Mouse (Mus musculus): ENCODE results near the gene Hivep2. TPM values are rescaled to one million over a fixed set of nuclear protein-coding genes. Genes with fewer than 3 reads are reported as not detected.
A peak's percentile ranks its signal among the peaks of the same experiment; 100 is the strongest.

Gene Hivep2
- polyA plus RNA-seq, 1 experiment from 2014 or later = 4.6 TPM

GRCm38 (mm10) chr10:13946498-13946897 lies 19.4 kb upstream of the Hivep2 start:
- Histone ChIP-seq H3K9ac (replicated peaks; ENCODE audit: low read length) (no peak overlapping the region), H3K27ac (ENCODE audit: low read length) (no peak overlapping the region), H3K4me3 (ENCODE audit: low read length) (no peak overlapping the region), H3K27me3 (ENCODE audit: insufficient read depth, low read length) (no peaks in the 10 kb centered on the region), H3K36me3 (ENCODE audit: insufficient read depth, low read length) (no peaks in the 10 kb centered on the region), H3K4me2 (replicated peaks; ENCODE audit: low read depth, low read length) (no peak overlapping the region), H3K4me1 (ENCODE audit: insufficient read depth, low read length) (peaks cover 9% of the 10 kb centered on the region; the same call in 1 of the 2 replicates), H3K9me3 (ENCODE audit: low read length) (no peaks in the 10 kb centered on the region)
- whole genome bisulfite sequencing = 75% methylated on average over 7 of the region's 7 CpGs
- no peak for ATAC-seq (ENCODE audit: low FRiP score, low TSS enrichment)

- Histone ChIP-seq H3K9me3 (ENCODE audit: low read length) (no peaks in the 10 kb centered on the region), H3K4me1 (ENCODE audit: insufficient read depth, low read length) (no peaks in the 10 kb centered on the region), H3K27ac (ENCODE audit: low read length) (no peak overlapping the region), H3K9ac (replicated peaks; ENCODE audit: low read length) (no peak overlapping the region), H3K36me3 (ENCODE audit: insufficient read depth, low read length) (no peaks in the 10 kb centered on the region), H3K4me2 (replicated peaks; ENCODE audit: low read depth, low read length) (no peak overlapping the region), H3K27me3 (ENCODE audit: insufficient read depth, low read length) (no peaks in the 10 kb centered on the region; the same call in 1 of the 2 replicates), H3K4me3 (ENCODE audit: low read length) (no peak overlapping the region)
- 73% methylated on average over 2 of the region's 2 CpGs for WGBS
- no peak for ATAC-seq (ENCODE audit: low FRiP score, low TSS enrichment)
Measured at GRCm38 (mm10) chr10:13962965-13963364, 2.9 kb upstream of the Hivep2 start.

- peak overlapping the region; percentile 84 for H3K4me3 ChIP-seq (ENCODE audit: low read length)
- H3K4me1 ChIP-seq (ENCODE audit: insufficient read depth, low read length) = peaks cover 4% of the 10 kb centered on the region; the same call in 1 of the 2 replicates
- H3K27ac ChIP-seq (ENCODE audit: low read length) = peak overlapping the region; percentile 95; the same call in 1 of the 2 replicates
- H3K9ac ChIP-seq (replicated peaks; ENCODE audit: low read length) = peak overlapping the region; percentile 72
- no peaks in the 10 kb centered on the region for H3K36me3 ChIP-seq (ENCODE audit: insufficient read depth, low read length)
- no peak for ATAC-seq (ENCODE audit: low FRiP score, low TSS enrichment)
- WGBS = 19% methylated on average over 8 of the region's 8 CpGs
- no peaks in the 10 kb centered on the region for H3K9me3 ChIP-seq (ENCODE audit: low read length)
- H3K27me3 ChIP-seq (ENCODE audit: insufficient read depth, low read length) = no peaks in the 10 kb centered on the region; the same call in 1 of the 2 replicates
- H3K4me2 ChIP-seq (replicated peaks; ENCODE audit: low read depth, low read length) = peak overlapping the region; percentile 95
Measured at GRCm38 (mm10) chr10:13963908-13964500, 1.9 kb upstream of the Hivep2 start.

GRCm38 (mm10) chr10:13964501-13965281 lies 1.2 kb upstream of the Hivep2 start:
- peak overlapping the region; percentile 95 for H3K27ac ChIP-seq (ENCODE audit: low read length)
- peak overlapping the region; percentile 72 for H3K9ac ChIP-seq (replicated peaks; ENCODE audit: low read length)
- WGBS = under 1% methylated on average over 64 of the region's 65 CpGs
- peak overlapping the region; percentile 95 for H3K4me2 ChIP-seq (replicated peaks; ENCODE audit: low read depth, low read length)
- no peaks in the 10 kb centered on the region for H3K9me3 ChIP-seq (ENCODE audit: low read length)
- peak; percentile 60 for ATAC-seq (ENCODE audit: low FRiP score, low TSS enrichment)
- no peaks in the 10 kb centered on the region; the same call in 1 of the 2 replicates for H3K27me3 ChIP-seq (ENCODE audit: insufficient read depth, low read length)
- H3K4me1 ChIP-seq (ENCODE audit: insufficient read depth, low read length) = peaks cover 4% of the 10 kb centered on the region; the same call in 1 of the 2 replicates
- H3K4me3 ChIP-seq (ENCODE audit: low read length) = peak overlapping the region; percentile 84
- H3K36me3 ChIP-seq (ENCODE audit: insufficient read depth, low read length) = no peaks in the 10 kb centered on the region

GRCm38 (mm10) chr10:13965316-13965973 lies 430 bp upstream of the Hivep2 start:
- peak overlapping the region; percentile 95 for H3K4me2 ChIP-seq (replicated peaks; ENCODE audit: low read depth, low read length)
- under 1% methylated on average over 52 of the region's 54 CpGs for WGBS

GRCm38 (mm10) chr10:13966830-13967450 lies 1.1 kb downstream of the Hivep2 start:
- peak overlapping the region; percentile 84 for H3K4me3 ChIP-seq (ENCODE audit: low read length)
- H3K36me3 ChIP-seq (ENCODE audit: insufficient read depth, low read length) = no peaks in the 10 kb centered on the region
- ATAC-seq (ENCODE audit: low FRiP score, low TSS enrichment) = peak; percentile 43; the same call in 1 of the 2 replicates
- H3K27ac ChIP-seq (ENCODE audit: low read length) = peak overlapping the region; percentile 95
- no peaks in the 10 kb centered on the region for H3K9me3 ChIP-seq (ENCODE audit: low read length)
- H3K27me3 ChIP-seq (ENCODE audit: insufficient read depth, low read length) = no peaks in the 10 kb centered on the region
- H3K9ac ChIP-seq (replicated peaks; ENCODE audit: low read length) = peak overlapping the region; percentile 72
- H3K4me2 ChIP-seq (replicated peaks; ENCODE audit: low read depth, low read length) = peak overlapping the region; percentile 95
- H3K4me1 ChIP-seq (ENCODE audit: insufficient read depth, low read length) = peaks cover 8% of the 10 kb centered on the region
- WGBS = under 1% methylated on average over 44 of the region's 66 CpGs

More at GRCm38 (mm10) chr10:13965316-13965973, 430 bp upstream of the Hivep2 start:
- H3K27ac ChIP-seq (ENCODE audit: low read length) = peak overlapping the region; percentile 95
- H3K36me3 ChIP-seq (ENCODE audit: insufficient read depth, low read length) = no peaks in the 10 kb centered on the region
- peak overlapping the region; percentile 72 for H3K9ac ChIP-seq (replicated peaks; ENCODE audit: low read length)
- peak overlapping the region; percentile 84 for H3K4me3 ChIP-seq (ENCODE audit: low read length)
- peaks cover 4% of the 10 kb centered on the region; the same call in 1 of the 2 replicates for H3K4me1 ChIP-seq (ENCODE audit: insufficient read depth, low read length)
- peak; percentile 86 for ATAC-seq (ENCODE audit: low FRiP score, low TSS enrichment)
- H3K27me3 ChIP-seq (ENCODE audit: insufficient read depth, low read length) = no peaks in the 10 kb centered on the region; the same call in 1 of the 2 replicates
- H3K9me3 ChIP-seq (ENCODE audit: low read length) = no peaks in the 10 kb centered on the region

GRCm38 (mm10) chr10:13967451-13968233 lies 1.8 kb downstream of the Hivep2 start:
- no peaks in the 10 kb centered on the region for H3K27me3 ChIP-seq (ENCODE audit: insufficient read depth, low read length)
- H3K4me2 ChIP-seq (replicated peaks; ENCODE audit: low read depth, low read length) = peak overlapping the region; percentile 95
- no peaks in the 10 kb centered on the region for H3K36me3 ChIP-seq (ENCODE audit: insufficient read depth, low read length)
- peak; percentile 60 for ATAC-seq (ENCODE audit: low FRiP score, low TSS enrichment)
- peak overlapping the region; percentile 72 for H3K9ac ChIP-seq (replicated peaks; ENCODE audit: low read length)
- H3K4me3 ChIP-seq (ENCODE audit: low read length) = peak overlapping the region; percentile 84
- peaks cover 8% of the 10 kb centered on the region for H3K4me1 ChIP-seq (ENCODE audit: insufficient read depth, low read length)
- under 1% methylated on average over 36 of the region's 36 CpGs for WGBS
- no peaks in the 10 kb centered on the region for H3K9me3 ChIP-seq (ENCODE audit: low read length)
- peak overlapping the region; percentile 95 for H3K27ac ChIP-seq (ENCODE audit: low read length)

GRCm38 (mm10) chr10:13968234-13968555 lies 2.3 kb downstream of the Hivep2 start:
- Histone ChIP-seq H3K4me2 (replicated peaks; ENCODE audit: low read depth, low read length) (peak overlapping the region; percentile 95), H3K27ac (ENCODE audit: low read length) (peak overlapping the region; percentile 95), H3K4me1 (ENCODE audit: insufficient read depth, low read length) (peaks cover 8% of the 10 kb centered on the region), H3K36me3 (ENCODE audit: insufficient read depth, low read length) (no peaks in the 10 kb centered on the region), H3K9me3 (ENCODE audit: low read length) (no peaks in the 10 kb centered on the region), H3K4me3 (ENCODE audit: low read length) (peak overlapping the region; percentile 84), H3K9ac (replicated peaks; ENCODE audit: low read length) (peak overlapping the region; percentile 72), H3K27me3 (ENCODE audit: insufficient read depth, low read length) (no peaks in the 10 kb centered on the region)
- 9% methylated on average over 5 of the region's 5 CpGs for WGBS
- ATAC-seq (ENCODE audit: low FRiP score, low TSS enrichment) = no peak

- Histone ChIP-seq H3K4me3 (ENCODE audit: low read length) (no peak overlapping the region), H3K27me3 (ENCODE audit: insufficient read depth, low read length) (no peaks in the 10 kb centered on the region), H3K9me3 (ENCODE audit: low read length) (no peaks in the 10 kb centered on the region), H3K9ac (replicated peaks; ENCODE audit: low read length) (no peak overlapping the region), H3K36me3 (ENCODE audit: insufficient read depth, low read length) (no peaks in the 10 kb centered on the region), H3K27ac (ENCODE audit: low read length) (no peak overlapping the region), H3K4me2 (replicated peaks; ENCODE audit: low read depth, low read length) (0 out of 2 replicates have a peak overlapping the region, but pooled peaks have one; percentile 2), H3K4me1 (ENCODE audit: insufficient read depth, low read length) (peaks cover 8% of the 10 kb centered on the region)
- WGBS = 20% methylated on average over 8 of the region's 8 CpGs
- ATAC-seq (ENCODE audit: low FRiP score, low TSS enrichment) = no peak
Measured at GRCm38 (mm10) chr10:13968989-13969388, 3.1 kb downstream of the Hivep2 start.
